Mouse (Mus musculus): ENCODE results near the gene Spata18. TPM values are rescaled to one million over a fixed set of nuclear protein-coding genes. Genes with fewer than 3 reads are reported as not detected.

The Spata18 gene
- polyA plus RNA-seq, 1 experiment from 2014 or later, result 0.85 TPM

DNA sequence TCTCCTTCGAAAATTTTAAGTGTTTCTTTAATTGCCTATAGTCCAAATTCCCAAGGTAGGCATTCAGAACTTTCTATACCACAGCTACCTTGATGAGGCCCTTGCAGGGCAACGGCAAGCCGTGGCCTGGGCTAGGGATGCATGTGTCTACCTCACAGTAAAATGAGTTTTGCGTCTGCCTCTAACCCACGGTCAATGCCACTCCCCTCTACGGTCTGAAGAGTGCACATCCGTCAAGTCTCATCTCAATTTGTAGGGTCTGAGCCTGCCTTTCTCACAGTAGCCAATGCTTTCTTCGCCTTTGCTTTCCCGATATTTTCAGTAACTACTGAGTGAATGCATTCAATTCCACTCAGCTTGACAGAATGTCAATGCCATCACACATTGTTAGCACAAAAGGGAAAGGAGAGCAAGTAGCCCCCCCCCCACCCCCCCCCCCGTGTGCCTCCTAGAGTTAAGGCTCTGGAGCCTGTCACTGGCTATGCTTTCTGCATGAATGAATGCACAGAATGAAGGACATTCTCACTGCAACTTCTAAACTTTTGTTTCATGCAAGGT, 20.1 kb upstream of the Spata18 start:
- Histone ChIP-seq H3K27me3 (ENCODE audit: insufficient read depth, poor library complexity, severe bottlenecking) (no peaks in the 10 kb centered on the region), H3K4me1 (replicated peaks) (peaks cover 18% of the 10 kb centered on the region), H3K9me3 (peaks cover 6% of the 10 kb centered on the region), H3K4me3 (no peak overlapping the region), H3K36me3 (peaks cover 23% of the 10 kb centered on the region), H3K27ac (no peak overlapping the region)
- 48% methylated on average over 10 of the region's 10 CpGs for WGBS
- DNase-seq (ENCODE audit: low spot score), result peak; percentile 33

DNA sequence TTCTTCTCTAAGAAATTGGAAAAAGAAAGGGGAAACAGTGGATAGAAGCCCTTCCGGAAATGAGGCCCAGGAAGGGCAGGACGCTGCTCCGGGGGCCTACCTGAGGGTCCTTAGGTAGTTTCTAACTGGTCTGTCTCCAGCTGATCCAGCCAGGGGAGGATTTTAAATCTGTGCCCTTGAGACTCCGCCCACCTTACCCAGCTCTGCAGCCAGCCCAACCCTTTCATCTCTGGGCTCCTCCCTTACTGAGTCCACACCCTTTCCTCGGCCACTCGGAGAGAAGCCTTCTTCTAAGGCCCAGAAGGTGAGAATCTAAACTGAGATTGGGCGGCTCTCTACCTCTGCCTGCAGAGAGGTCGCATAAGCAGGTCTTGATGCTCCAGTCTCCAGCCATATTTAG, 18.9 kb upstream of the Spata18 start, which contains the start of gene Lrrc66:
Gene Lrrc66, minus strand, starts transcription at position 236 of the 400 bp plus-strand sequence.
- H3K4me3 ChIP-seq, result no peak within 1 kb of the TSS
- peaks cover 6% of the 10 kb centered on the region for H3K9me3 ChIP-seq
- no peak for DNase-seq (ENCODE audit: low spot score)
- H3K27ac ChIP-seq, result no peak within 1 kb of the TSS
- H3K36me3 ChIP-seq, result peaks cover 34% of the 10 kb centered on the region
- 76% methylated on average over 8 of the region's 8 CpGs for WGBS
- peaks cover 19% of the 10 kb centered on the region for H3K4me1 ChIP-seq (replicated peaks)
- H3K27me3 ChIP-seq (ENCODE audit: insufficient read depth, poor library complexity, severe bottlenecking), result no peaks in the 10 kb centered on the region

DNA sequence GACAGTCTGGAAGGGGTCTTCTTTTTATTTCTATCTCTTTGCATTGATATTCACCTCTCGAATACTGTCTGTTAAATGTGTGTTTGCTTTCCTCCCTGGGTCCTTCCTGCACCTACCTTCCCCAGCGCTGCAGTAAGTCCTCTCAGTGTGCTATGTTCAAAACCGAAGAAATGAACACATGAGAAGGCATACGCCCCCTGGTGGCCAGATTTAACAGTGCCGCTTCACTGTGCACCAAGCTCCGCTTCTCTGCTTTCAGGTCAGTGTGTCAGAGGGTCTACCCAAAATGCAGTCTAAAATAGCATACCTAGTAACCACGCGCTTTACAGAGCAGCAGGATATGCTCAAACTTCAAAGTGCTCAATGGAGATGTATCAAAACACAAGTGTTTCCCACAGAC, 18.0 kb upstream of the Spata18 start:
- H3K9me3 ChIP-seq, result peaks cover 6% of the 10 kb centered on the region
- no peaks in the 10 kb centered on the region for H3K27me3 ChIP-seq (ENCODE audit: insufficient read depth, poor library complexity, severe bottlenecking)
- peak; percentile 73 for DNase-seq (ENCODE audit: low spot score)
- no peak overlapping the region for H3K27ac ChIP-seq
- peaks cover 36% of the 10 kb centered on the region for H3K36me3 ChIP-seq
- H3K4me1 ChIP-seq (replicated peaks), result peaks cover 21% of the 10 kb centered on the region
- WGBS, result 59% methylated on average over 8 of the region's 8 CpGs
- H3K4me3 ChIP-seq, result no peak overlapping the region

DNA sequence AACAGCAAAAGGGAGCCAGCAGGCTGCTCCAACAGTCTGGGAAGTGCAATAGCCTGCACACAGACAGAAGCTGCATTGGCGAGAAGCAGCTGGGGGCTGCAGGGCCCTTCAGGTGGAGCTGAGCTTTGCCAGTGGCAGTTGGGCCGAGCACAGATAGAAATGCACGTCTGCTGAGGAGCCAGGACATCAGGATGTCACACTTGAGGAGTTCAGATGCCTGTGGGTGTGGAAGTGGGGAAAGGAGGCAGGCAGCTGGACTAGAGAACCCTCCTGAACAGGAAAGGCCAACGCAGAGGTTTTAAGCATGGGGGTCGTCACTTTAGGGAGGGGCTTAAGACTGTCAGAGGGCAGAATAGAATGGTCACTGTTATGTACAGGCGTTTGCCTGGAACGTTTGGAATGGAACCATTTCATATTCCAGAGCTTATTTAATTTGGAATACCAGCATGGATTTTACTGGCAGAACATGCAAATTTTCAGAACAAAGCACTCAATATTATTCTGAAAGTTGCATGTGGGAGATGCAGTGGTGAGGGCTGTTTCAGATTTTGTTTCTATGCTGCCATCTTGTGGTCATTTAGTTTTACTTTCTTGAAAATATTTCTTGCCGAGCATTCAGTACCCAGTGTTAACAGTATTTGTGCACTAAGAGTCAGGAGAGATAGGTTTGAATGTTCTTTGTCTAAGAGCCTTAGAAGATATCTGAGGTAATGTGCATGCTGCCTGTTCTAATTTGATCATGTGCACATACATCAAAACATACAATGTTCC, 13.7 kb upstream of the Spata18 start:
- Histone ChIP-seq H3K27ac (peak overlapping the region; percentile 41; the same call in 1 of the 2 replicates), H3K9me3 (peaks cover 6% of the 10 kb centered on the region), H3K4me1 (replicated peaks) (peaks cover 9% of the 10 kb centered on the region; the same call in 1 of the 2 replicates), H3K4me3 (no peak overlapping the region), H3K36me3 (peaks cover 65% of the 10 kb centered on the region), H3K27me3 (ENCODE audit: insufficient read depth, poor library complexity, severe bottlenecking) (no peaks in the 10 kb centered on the region)
- DNase-seq (ENCODE audit: low spot score), result no peak
- 46% methylated on average over 8 of the region's 8 CpGs for WGBS

- H3K27me3 ChIP-seq (ENCODE audit: insufficient read depth, poor library complexity, severe bottlenecking), result no peaks in the 10 kb centered on the region
- no peak overlapping the region for H3K4me3 ChIP-seq
- H3K9me3 ChIP-seq, result no peaks in the 10 kb centered on the region
- no peak for DNase-seq (ENCODE audit: low spot score)
- 91% methylated on average over 3 of the region's 3 CpGs for WGBS
- H3K27ac ChIP-seq, result no peak overlapping the region
- H3K4me1 ChIP-seq (replicated peaks), result peaks cover 10% of the 10 kb centered on the region; the same call in 1 of the 2 replicates
- peaks cover 47% of the 10 kb centered on the region for H3K36me3 ChIP-seq
These were observed 10.1 kb upstream of the Spata18 start for GRCm38 (mm10) chr5:73641058-73641457.

GRCm38 (mm10) chr5:73642091-73642490, 9.1 kb upstream of the Spata18 start:
- Histone ChIP-seq H3K9me3 (no peaks in the 10 kb centered on the region), H3K36me3 (peaks cover 38% of the 10 kb centered on the region), H3K27me3 (ENCODE audit: insufficient read depth, poor library complexity, severe bottlenecking) (peaks cover 5% of the 10 kb centered on the region; the same call in 1 of the 2 replicates), H3K4me1 (replicated peaks) (peaks cover 21% of the 10 kb centered on the region), H3K4me3 (no peak overlapping the region), H3K27ac (no peak overlapping the region)
- 81% methylated on average over 4 of the region's 4 CpGs for WGBS
- DNase-seq (ENCODE audit: low spot score), result no peak

DNA sequence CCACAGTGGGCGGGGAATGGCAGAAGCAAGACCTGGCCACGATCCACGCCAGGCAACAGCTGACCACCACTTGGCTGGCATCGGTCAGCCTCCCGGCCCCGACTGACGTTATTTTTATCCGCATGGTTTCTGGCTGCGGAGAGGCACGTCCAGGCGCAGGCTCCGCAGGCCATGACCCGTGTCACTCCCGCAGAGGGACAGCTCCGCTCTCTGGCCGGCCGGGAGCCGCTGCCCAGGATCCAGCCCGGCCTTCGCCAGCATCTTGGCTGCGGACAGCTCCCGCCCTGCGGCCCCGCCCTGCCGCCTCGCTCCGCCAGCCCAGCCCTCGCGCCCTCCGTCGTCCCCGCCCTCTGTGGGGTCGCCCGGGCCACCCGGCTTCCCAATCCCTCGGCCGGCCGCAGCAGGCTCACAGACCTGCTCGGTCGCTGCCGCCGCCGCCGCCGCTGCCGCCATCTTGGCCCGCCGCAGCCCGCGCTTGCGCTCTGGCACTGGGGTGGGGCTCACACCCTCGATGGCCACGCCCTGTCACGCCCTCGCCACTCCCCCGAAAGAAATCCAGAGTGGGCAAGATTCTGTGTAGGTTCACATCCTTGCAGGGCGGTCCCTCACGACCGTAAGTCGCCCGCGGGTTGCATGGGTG, 3.8 kb upstream of the Spata18 start, which contains the start of gene Sgcb:
Gene Sgcb, minus strand, starts transcription at position 530 of the 640 bp plus-strand sequence.
- H3K4me1 ChIP-seq (replicated peaks), result peaks cover 58% of the 10 kb centered on the region
- peak; percentile 89 for DNase-seq (ENCODE audit: low spot score)
- peaks cover 52% of the 10 kb centered on the region for H3K27me3 ChIP-seq (ENCODE audit: insufficient read depth, poor library complexity, severe bottlenecking)
- peaks cover 6% of the 10 kb centered on the region for H3K36me3 ChIP-seq
- H3K27ac ChIP-seq, result peak within 1 kb of the TSS; percentile 89
- under 1% methylated on average over 62 of the region's 62 CpGs for WGBS
- H3K4me3 ChIP-seq, result peak within 1 kb of the TSS; percentile 72
- no peaks in the 10 kb centered on the region for H3K9me3 ChIP-seq

DNA sequence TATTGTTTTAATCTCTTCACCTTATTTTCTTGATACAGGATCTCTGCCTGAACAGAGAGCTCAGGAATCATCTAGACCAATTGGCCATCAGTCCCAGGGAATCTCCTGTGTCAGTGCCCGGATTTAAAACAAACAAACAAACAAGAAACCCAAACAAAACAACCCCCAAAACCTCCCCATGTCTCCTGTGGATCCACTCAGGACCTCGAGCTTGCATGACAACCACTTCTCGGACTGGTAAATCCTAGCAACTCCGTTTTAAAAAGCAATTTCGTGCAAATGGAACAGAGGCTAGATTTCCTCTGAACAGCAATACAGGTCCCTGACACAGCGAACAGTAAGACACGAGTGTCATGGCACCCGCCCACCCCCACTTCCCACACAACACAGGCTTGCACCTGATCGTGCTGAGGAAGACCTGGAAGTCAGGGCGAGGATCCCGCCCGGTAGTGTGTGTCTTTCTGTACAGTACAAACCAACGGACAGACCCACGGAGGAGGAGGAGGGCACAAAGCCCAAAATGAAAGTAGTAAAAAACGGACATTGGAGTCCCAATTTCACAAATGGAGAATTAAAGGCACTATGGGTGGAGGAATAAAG, 714 bp upstream of the Spata18 start:
- Histone ChIP-seq H3K27me3 (ENCODE audit: insufficient read depth, poor library complexity, severe bottlenecking) (peaks cover 78% of the 10 kb centered on the region), H3K36me3 (no peaks in the 10 kb centered on the region), H3K4me3 (peak overlapping the region; percentile 61), H3K27ac (no peak overlapping the region), H3K4me1 (replicated peaks) (peaks cover 58% of the 10 kb centered on the region), H3K9me3 (no peaks in the 10 kb centered on the region)
- WGBS, result under 1% methylated on average over 15 of the region's 15 CpGs
- DNase-seq (ENCODE audit: low spot score), result peak; percentile 43

DNA sequence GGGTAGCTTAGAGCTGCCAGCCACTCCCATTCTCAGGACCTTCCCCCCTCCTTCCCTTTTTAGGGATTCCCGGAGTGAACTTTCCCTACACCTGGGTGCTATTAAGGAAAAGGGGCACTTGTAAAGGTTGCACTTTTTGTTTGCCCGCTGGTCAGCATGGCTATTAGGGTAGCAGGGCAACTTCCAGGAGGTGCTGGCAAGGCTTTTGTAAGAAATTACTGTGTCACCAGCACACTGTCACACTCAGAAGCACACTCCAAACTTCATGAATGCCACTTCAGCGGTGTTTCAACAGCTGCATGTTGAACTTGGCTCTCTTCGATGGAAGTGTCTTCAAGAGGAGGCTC, 649 bp downstream of the Spata18 start:
- peak; percentile 48 for DNase-seq (ENCODE audit: low spot score)
- H3K27me3 ChIP-seq (ENCODE audit: insufficient read depth, poor library complexity, severe bottlenecking), result peaks cover 74% of the 10 kb centered on the region

DNA sequence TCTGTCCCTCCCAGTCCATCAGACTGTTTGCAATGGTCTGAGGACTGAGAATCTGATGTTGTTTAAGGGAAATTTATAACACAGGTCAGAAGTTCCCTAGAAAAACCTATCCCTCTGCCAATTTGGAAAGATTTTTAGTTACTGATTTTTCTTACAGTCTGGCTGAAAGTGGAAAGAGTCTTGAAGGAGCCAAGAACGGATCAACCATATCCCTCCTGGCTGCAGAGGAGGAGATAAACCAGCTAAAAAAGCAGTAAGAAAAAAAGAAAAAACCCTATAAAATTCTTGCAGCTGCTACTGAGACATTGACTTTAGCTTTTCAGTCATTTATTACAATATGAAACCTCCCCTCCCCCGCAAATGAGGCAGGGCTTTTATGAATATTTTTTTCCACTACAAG, 15.5 kb downstream of the Spata18 start:
- no peak for DNase-seq (ENCODE audit: low spot score)
- WGBS, result 91% methylated on average over 2 of the region's 2 CpGs
- Histone ChIP-seq H3K27ac (no peak overlapping the region), H3K4me1 (replicated peaks) (no peaks in the 10 kb centered on the region; the same call in 1 of the 2 replicates), H3K9me3 (no peaks in the 10 kb centered on the region), H3K4me3 (no peak overlapping the region), H3K36me3 (no peaks in the 10 kb centered on the region), H3K27me3 (ENCODE audit: insufficient read depth, poor library complexity, severe bottlenecking) (peaks cover 15% of the 10 kb centered on the region)

More for the DNA sequence above, 649 bp downstream of the Spata18 start:
- no peaks in the 10 kb centered on the region for H3K9me3 ChIP-seq
- peak overlapping the region; percentile 61 for H3K4me3 ChIP-seq
- no peak overlapping the region for H3K27ac ChIP-seq
- H3K4me1 ChIP-seq (replicated peaks), result peaks cover 49% of the 10 kb centered on the region
- H3K36me3 ChIP-seq, result no peaks in the 10 kb centered on the region
- under 1% methylated on average over 4 of the region's 4 CpGs for WGBS

- H3K36me3 ChIP-seq, result no peaks in the 10 kb centered on the region
- 79% methylated on average over 2 of the region's 2 CpGs for WGBS
- H3K4me3 ChIP-seq, result no peak overlapping the region
- no peak for DNase-seq (ENCODE audit: low spot score)
- H3K27ac ChIP-seq, result no peak overlapping the region
- H3K27me3 ChIP-seq (ENCODE audit: insufficient read depth, poor library complexity, severe bottlenecking), result peaks cover 15% of the 10 kb centered on the region
- H3K4me1 ChIP-seq (replicated peaks), result no peaks in the 10 kb centered on the region; the same call in 1 of the 2 replicates
- H3K9me3 ChIP-seq, result no peaks in the 10 kb centered on the region
These were observed 16.7 kb downstream of the Spata18 start for GRCm38 (mm10) chr5:73667877-73668276.

- peaks cover 15% of the 10 kb centered on the region for H3K27me3 ChIP-seq (ENCODE audit: insufficient read depth, poor library complexity, severe bottlenecking)
- no peak for DNase-seq (ENCODE audit: low spot score)
- H3K4me3 ChIP-seq, result peak overlapping the region; percentile 30; the same call in 1 of the 2 replicates
- H3K36me3 ChIP-seq, result no peaks in the 10 kb centered on the region
- no peak overlapping the region for H3K27ac ChIP-seq
- no peaks in the 10 kb centered on the region for H3K9me3 ChIP-seq
- 47% methylated on average over 26 of the region's 26 CpGs for WGBS
- H3K4me1 ChIP-seq (replicated peaks), result no peaks in the 10 kb centered on the region; the same call in 1 of the 2 replicates
These were observed 18.2 kb downstream of the Spata18 start for GRCm38 (mm10) chr5:73669386-73669785.

All from hindbrain, embryonic 10.5 days (tissue).